Mouse (Mus musculus): ENCODE measurements around the gene Ankrd33b. TPM values are rescaled to one million over a fixed set of nuclear protein-coding genes. Genes with fewer than 3 reads are reported as not detected.
A peak's percentile ranks its signal among the peaks of the same experiment; 100 is the strongest.

The Ankrd33b gene
- polyA plus RNA-seq, 1 experiment from 2014 or later, result 1.8 TPM

DNA sequence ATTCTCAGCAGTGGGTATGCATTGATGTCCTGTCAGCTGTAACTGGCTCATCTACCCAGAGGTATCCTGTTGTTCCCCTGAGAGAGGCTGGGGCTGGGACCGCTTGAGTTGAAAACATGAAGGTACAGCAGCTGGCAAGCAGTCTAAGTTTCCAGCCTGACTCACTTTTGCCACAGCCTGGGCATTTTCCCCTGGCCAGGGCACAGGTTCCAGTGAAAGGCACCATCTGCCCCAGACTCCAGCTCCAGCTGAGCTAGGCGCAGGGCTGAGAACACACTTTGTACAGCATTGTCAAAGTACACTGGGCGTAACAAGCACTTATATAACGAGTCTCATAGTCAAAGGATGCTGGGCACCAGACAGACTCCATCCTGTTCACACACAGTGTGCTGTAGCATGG, 113.6 kb downstream of the Ankrd33b start:
- Histone ChIP-seq H3K4me2 (ENCODE audit: low read depth, low read length) (no peak overlapping the region), H3K36me3 (replicated peaks; ENCODE audit: insufficient read depth, low read length) (peaks cover 6% of the 10 kb centered on the region; the same call in 1 of the 2 replicates), H3K4me1 (ENCODE audit: insufficient read depth) (peaks cover 17% of the 10 kb centered on the region), H3K4me3 (ENCODE audit: low read depth, low read length) (no peak overlapping the region), H3K9me3 (ENCODE audit: low read length) (no peaks in the 10 kb centered on the region), H3K9ac (replicated peaks) (no peak overlapping the region), H3K27ac (ENCODE audit: low read depth) (no peak overlapping the region), H3K27me3 (ENCODE audit: insufficient read depth, low read length) (no peaks in the 10 kb centered on the region)
- TF ChIP-seq CTCF (IDR thresholded peaks at IDR 0.05; ENCODE audit: low read depth) (no peak), EP300 (IDR thresholded peaks at IDR 0.05; ENCODE audit: low read depth) (no peak)
- DNase-seq, result no peak
- no peak for ATAC-seq
- 79% methylated on average over 4 of the region's 4 CpGs for WGBS (ENCODE audit: insufficient replicate concordance)

DNA sequence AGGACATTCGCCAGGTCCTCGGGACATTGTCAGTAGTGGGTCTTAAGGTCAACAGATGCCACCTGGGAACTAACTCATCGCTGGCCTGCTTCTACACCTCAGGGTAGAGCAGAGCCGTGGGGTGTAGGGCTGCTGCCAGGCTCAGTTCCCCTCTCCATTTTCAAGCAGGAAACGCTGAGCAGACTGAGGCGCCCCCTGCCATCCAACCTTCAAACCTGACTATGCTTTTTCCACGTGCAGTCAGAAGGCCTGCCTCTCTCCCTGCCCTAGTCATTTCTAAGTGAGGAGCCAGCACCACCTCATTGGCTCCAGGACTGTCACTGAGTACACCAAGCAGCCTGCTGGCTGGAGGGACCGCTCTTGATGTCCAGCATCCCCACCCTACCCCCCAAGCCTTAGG, 114.1 kb downstream of the Ankrd33b start:
- H3K4me1 ChIP-seq (ENCODE audit: insufficient read depth), result peaks cover 18% of the 10 kb centered on the region
- no peak overlapping the region for H3K4me3 ChIP-seq (ENCODE audit: low read depth, low read length)
- DNase-seq (no peak), ATAC-seq (no peak)
- H3K27ac ChIP-seq (ENCODE audit: low read depth), result no peak overlapping the region
- H3K36me3 ChIP-seq (replicated peaks; ENCODE audit: insufficient read depth, low read length), result 0 out of 2 replicates have a peak, but pooled peaks cover 6% of the 10 kb centered on the region
- H3K4me2 ChIP-seq (ENCODE audit: low read depth, low read length), result no peak overlapping the region
- H3K9ac ChIP-seq (replicated peaks), result no peak overlapping the region
- H3K27me3 ChIP-seq (ENCODE audit: insufficient read depth, low read length), result no peaks in the 10 kb centered on the region
- WGBS (ENCODE audit: insufficient replicate concordance), result 67% methylated on average over 8 of the region's 8 CpGs
- no peak for TF ChIP-seq CTCF (IDR thresholded peaks at IDR 0.05; ENCODE audit: low read depth)
- no peak for TF ChIP-seq EP300 (IDR thresholded peaks at IDR 0.05; ENCODE audit: low read depth)
- no peaks in the 10 kb centered on the region for H3K9me3 ChIP-seq (ENCODE audit: low read length)

DNA sequence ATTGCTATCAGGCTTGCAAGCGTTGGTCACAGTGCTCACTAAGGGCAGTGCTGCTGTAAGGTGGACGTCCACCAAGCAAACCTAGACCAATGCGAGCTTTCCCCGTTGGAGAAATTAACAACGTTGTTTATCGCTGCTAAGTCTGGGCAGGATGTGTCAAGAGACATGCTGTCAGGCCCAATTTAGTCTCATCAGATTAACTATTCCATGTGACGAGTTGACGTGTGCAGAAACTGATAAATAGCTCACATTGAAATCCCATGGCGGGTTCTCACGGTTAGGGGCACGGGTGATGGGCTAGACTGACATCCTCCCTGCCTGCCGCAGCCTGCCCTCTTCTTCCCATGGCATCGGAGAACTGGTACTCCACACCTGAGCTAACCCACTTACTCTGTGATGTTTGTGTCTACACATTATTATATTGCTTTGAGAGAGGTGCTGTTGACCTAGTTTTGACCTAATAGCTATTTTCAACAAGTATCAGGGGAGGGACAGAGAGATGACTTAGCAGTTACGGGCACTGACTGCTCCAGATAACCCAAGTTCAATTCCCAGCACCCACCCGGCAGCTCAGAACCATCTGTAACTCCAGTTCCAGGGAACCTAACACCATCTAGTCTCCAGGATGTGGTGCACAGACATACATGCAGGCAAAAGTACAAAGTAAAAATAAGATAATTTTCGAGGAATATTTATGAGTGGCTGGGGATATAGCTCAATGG, 114.8 kb downstream of the Ankrd33b start:
- ATAC-seq, result peak; percentile 38
- Histone ChIP-seq H3K36me3 (replicated peaks; ENCODE audit: insufficient read depth, low read length) (0 out of 2 replicates have a peak, but pooled peaks cover 6% of the 10 kb centered on the region), H3K4me2 (ENCODE audit: low read depth, low read length) (no peak overlapping the region), H3K27ac (ENCODE audit: low read depth) (no peak overlapping the region), H3K9me3 (ENCODE audit: low read length) (no peaks in the 10 kb centered on the region), H3K4me1 (ENCODE audit: insufficient read depth) (peaks cover 18% of the 10 kb centered on the region), H3K9ac (replicated peaks) (no peak overlapping the region), H3K27me3 (ENCODE audit: insufficient read depth, low read length) (no peaks in the 10 kb centered on the region), H3K4me3 (ENCODE audit: low read depth, low read length) (no peak overlapping the region)
- no peak for DNase-seq
- WGBS (ENCODE audit: insufficient replicate concordance), result 70% methylated on average over 16 of the region's 16 CpGs
- TF ChIP-seq CTCF (IDR thresholded peaks at IDR 0.05; ENCODE audit: low read depth) (no peak), EP300 (IDR thresholded peaks at IDR 0.05; ENCODE audit: low read depth) (no peak)

DNA sequence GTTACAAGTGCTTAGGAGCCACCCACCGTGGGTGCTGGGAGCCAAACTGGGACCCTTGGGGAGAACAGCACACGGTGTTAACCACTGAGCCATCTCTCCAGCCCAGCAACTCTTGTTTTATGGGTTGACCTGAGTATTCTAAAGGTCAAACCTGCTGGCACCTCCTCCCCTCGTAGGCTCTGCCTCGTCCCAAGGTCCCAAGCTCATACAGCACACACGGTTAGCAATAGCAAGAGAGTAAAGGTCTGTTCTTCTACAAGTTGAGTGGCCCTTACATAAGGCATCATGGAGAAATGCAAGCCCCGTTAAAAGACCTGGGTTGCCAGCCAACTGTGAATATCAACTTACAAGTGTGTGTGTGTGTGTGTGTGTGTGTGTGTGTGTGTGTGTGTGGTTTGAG, 116.3 kb downstream of the Ankrd33b start:
- no peak overlapping the region for H3K4me2 ChIP-seq (ENCODE audit: low read depth, low read length)
- no peaks in the 10 kb centered on the region for H3K9me3 ChIP-seq (ENCODE audit: low read length)
- no peak overlapping the region for H3K4me3 ChIP-seq (ENCODE audit: low read depth, low read length)
- no peak overlapping the region for H3K9ac ChIP-seq (replicated peaks)
- H3K4me1 ChIP-seq (ENCODE audit: insufficient read depth), result peaks cover 18% of the 10 kb centered on the region
- peak overlapping the region; percentile 48; the same call in 1 of the 2 replicates for H3K27ac ChIP-seq (ENCODE audit: low read depth)
- 0 out of 2 replicates have a peak, but pooled peaks cover 6% of the 10 kb centered on the region for H3K36me3 ChIP-seq (replicated peaks; ENCODE audit: insufficient read depth, low read length)
- no peaks in the 10 kb centered on the region for H3K27me3 ChIP-seq (ENCODE audit: insufficient read depth, low read length)
- ATAC-seq (peak; percentile 71), DNase-seq (no peak)
- WGBS (ENCODE audit: insufficient replicate concordance), result 69% methylated on average over 6 of the region's 6 CpGs
- TF ChIP-seq EP300 (IDR thresholded peaks at IDR 0.05; ENCODE audit: low read depth), result no peak
- TF ChIP-seq CTCF (IDR thresholded peaks at IDR 0.05; ENCODE audit: low read depth), result no peak

DNA sequence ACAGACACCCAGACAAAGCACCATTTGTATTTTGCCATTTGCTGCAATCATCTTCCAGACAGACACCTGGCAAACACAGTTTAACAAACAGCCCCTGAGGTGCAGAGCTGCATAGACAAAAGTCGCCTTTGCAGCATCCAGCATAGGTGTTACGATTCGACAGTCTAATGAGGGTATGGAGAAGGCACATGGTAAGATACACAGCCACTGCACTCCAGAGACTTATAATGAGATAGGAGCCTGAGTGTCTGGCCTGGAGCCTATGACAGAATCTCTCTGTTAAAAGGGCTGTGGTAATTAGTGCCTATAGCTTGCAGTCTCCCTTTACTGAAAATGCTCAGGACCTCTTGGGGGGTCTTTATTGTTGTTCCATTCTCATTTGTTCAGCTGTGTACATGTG, 116.8 kb downstream of the Ankrd33b start:
- Histone ChIP-seq H3K9me3 (ENCODE audit: low read length) (no peaks in the 10 kb centered on the region), H3K36me3 (replicated peaks; ENCODE audit: insufficient read depth, low read length) (0 out of 2 replicates have a peak, but pooled peaks cover 6% of the 10 kb centered on the region), H3K27ac (ENCODE audit: low read depth) (peak overlapping the region; percentile 48; the same call in 1 of the 2 replicates), H3K9ac (replicated peaks) (no peak overlapping the region), H3K27me3 (ENCODE audit: insufficient read depth, low read length) (no peaks in the 10 kb centered on the region), H3K4me3 (ENCODE audit: low read depth, low read length) (no peak overlapping the region), H3K4me1 (ENCODE audit: insufficient read depth) (peaks cover 18% of the 10 kb centered on the region), H3K4me2 (ENCODE audit: low read depth, low read length) (no peak overlapping the region)
- DNase-seq (no peak), ATAC-seq (no peak)
- 80% methylated on average over 3 of the region's 3 CpGs for WGBS (ENCODE audit: insufficient replicate concordance)
- TF ChIP-seq CTCF (IDR thresholded peaks at IDR 0.05; ENCODE audit: low read depth), result no peak
- no peak for TF ChIP-seq EP300 (IDR thresholded peaks at IDR 0.05; ENCODE audit: low read depth)

DNA sequence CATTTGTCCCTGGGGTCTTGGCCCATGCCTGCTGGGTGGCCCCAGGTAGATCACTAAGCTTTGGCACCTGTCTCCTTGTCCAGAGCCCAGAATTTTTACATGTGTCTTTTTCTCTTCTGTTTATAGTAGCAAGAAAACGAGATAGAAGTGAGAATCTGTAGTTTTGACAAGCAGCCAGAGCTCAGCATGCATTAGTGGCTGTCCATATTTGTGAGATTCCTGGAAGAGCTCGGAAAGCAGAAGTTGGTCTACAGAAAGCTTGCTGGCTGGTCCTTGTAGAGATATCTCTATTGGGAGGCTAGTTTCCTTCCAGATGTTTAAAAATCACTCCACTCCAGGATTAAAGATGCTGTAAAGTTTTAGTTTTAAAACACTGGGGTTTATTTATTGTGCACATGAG, 117.5 kb downstream of the Ankrd33b start:
- WGBS (ENCODE audit: insufficient replicate concordance), result 40% methylated on average over 2 of the region's 2 CpGs
- peaks cover 18% of the 10 kb centered on the region for H3K4me1 ChIP-seq (ENCODE audit: insufficient read depth)
- H3K4me3 ChIP-seq (ENCODE audit: low read depth, low read length), result no peak overlapping the region
- no peaks in the 10 kb centered on the region for H3K9me3 ChIP-seq (ENCODE audit: low read length)
- TF ChIP-seq CTCF (IDR thresholded peaks at IDR 0.05; ENCODE audit: low read depth) (no peak), EP300 (IDR thresholded peaks at IDR 0.05; ENCODE audit: low read depth) (no peak)
- 0 out of 2 replicates have a peak, but pooled peaks cover 5% of the 10 kb centered on the region for H3K36me3 ChIP-seq (replicated peaks; ENCODE audit: insufficient read depth, low read length)
- no peak for DNase-seq
- no peak overlapping the region for H3K4me2 ChIP-seq (ENCODE audit: low read depth, low read length)
- H3K27ac ChIP-seq (ENCODE audit: low read depth), result no peak overlapping the region
- H3K9ac ChIP-seq (replicated peaks), result no peak overlapping the region
- no peaks in the 10 kb centered on the region for H3K27me3 ChIP-seq (ENCODE audit: insufficient read depth, low read length)
- ATAC-seq, result no peak

All from liver, postnatal 0 days (tissue).